Mouse (Mus musculus) adrenal gland, adult 18-20 months (tissue): ENCODE results near the gene Tram2. TPM values are rescaled to one million over a fixed set of nuclear protein-coding genes. Genes with fewer than 3 reads are reported as not detected.

Source experiments
- DNase-seq, 2 experiments: peaks; one replicate each; pipeline ENCODE4 v3.0.0; 2021 to 2022; ENCODE audit warnings: low spot score in 2 of 2
- total RNA-seq, 2 experiments: library from RNA; stranded (reverse); gene quantifications; 1 replicate in 1 of 2; 2 replicates in 1 of 2; pipeline ENCODE4 v1.2.3; 2021

Tram2 gene
- total RNA-seq, 2 experiments from 2014 or later = 3.4 to 4.3 TPM

GRCm38 (mm10) chr1:20974341-20975135 lies 104.5 kb downstream of the Tram2 start:
- DNase-seq = no peak

DNA sequence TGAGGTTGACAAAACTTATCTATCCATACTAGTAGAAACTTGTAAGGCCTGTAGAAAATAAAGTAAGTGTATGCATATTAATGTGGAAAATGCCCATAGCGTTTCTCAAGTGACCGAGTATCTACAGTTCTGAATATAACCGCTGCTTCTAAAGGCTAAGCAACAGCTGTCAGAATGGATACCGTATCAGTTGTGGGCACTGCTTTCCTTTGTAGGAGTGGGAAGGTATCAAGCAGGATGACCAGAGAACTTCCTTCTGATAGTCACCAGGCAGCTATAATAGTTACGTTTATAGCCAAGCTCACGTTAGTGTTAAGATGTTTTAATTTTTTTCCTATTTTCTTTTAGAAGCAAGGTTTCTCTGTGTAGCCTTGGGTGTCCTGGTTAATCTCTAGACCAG lies 105.6 kb downstream of the Tram2 start:
- no peak for DNase-seq

- no peak for DNase-seq
Observed at GRCm38 (mm10) chr1:20969642-20970041, 109.4 kb downstream of the Tram2 start.

DNA sequence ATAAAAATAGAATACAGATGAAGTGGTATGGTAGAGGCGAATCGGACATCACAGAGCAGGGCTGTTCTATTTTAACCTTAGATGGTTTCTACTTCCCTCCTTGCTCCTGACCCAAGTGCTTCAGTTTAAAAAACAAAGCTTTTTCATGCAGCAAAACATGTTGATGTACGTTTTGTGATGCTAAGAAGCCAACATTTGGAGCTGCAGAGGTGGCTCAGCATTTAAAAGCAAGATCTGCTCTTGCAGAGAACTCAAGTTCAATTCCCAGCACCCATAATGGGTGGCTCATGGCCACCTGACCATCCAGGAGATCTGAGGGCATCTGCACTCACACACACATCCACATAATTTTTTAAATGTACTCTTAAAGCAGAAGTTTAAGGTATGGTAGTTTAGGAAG lies 124.2 kb downstream of the Tram2 start:
- no peak for DNase-seq

- no peak for DNase-seq
Observed at GRCm38 (mm10) chr1:20951799-20952198, 127.2 kb downstream of the Tram2 start.

- DNase-seq = peak; percentile 83
Observed at GRCm38 (mm10) chr1:20951300-20951763, 127.7 kb downstream of the Tram2 start, which contains the start of gene Efhc1. TSS of gene Efhc1 (plus strand) at chr1:20951626.

Other genes starting within 250 kb of the Tram2 start
- 10 to 100 TPM; 41.0 to 48.2 TPM for gene Paqr8, start 188.6 kb downstream of the Tram2 start, total RNA-seq
- gene Efhc1, start 127.6 kb downstream of the Tram2 start, total RNA-seq = 1 to 10 TPM; 1.9 to 2.6 TPM
- gene Tmem14a, start 139.3 kb upstream of the Tram2 start, total RNA-seq = 1 to 10 TPM; 5.5 to 5.9 TPM
- gene Gsta3, start 161.4 kb upstream of the Tram2 start, total RNA-seq = 10 to 100 TPM; 49.5 to 68.4 TPM